ENCODE assay signal across 10 mouse cellular contexts in the genomic region with DNA sequence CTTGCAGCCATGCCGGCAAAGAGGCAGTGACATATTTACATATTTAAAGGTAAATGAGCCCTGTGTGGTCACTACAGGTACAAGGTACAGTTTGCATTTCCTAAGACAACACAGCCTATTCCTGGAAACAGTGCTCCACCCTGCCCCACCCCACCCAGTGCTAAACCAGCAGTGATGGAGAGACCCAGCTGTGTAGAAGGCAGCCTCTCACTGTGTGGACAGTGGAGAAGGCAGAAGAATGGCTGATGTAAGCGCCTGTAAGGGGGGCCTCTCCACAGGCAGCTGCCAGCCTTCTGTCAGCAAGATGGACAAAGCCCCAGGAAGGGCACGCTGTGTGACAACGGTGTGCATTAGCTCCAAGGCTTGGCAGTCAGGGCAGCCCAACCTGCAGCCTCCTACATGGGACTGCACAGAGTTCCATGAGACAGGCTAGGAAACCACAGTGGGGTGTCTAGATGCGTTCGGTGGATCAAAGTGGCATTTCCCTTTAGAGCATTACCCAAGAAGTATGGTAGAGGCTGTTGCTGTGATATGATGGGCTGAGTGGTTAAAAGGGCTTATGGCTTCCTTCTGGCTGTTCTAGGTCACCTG.
DNase-seq lines count a peak whose midpoint lies in the region; ATAC-seq and TF ChIP-seq lines count a peak whose summit lies in the region.
"Had no signal": no experiment of that assay in that cellular context is flagged by ENCODE, and none has a peak within 500 bp of the region (broad histone marks: within the 10 kb centered on the region; RNA-seq: fewer than 3 reads in every experiment).

No protein-coding gene starts in this region.

- peaks cover 13% of the 10 kb centered on the region for H3K4me1 ChIP-seq in forebrain, embryonic 12.5 days
- H3K4me1 ChIP-seq in forebrain, postnatal 0 days (ENCODE audit: insufficient read depth) = 0 out of 2 replicates have a peak, but pooled peaks cover 3% of the 10 kb centered on the region
- no peaks in the 10 kb centered on the region for H3K4me1 ChIP-seq in ES-Bruce4 (ENCODE audit: control insufficient read depth, insufficient read depth, low read length)
- H3K4me1 ChIP-seq in forebrain, embryonic 16.5 days (replicated peaks; ENCODE audit: control insufficient read depth, insufficient read depth, low read length) = 0 out of 2 replicates have a peak, but pooled peaks cover 2% of the 10 kb centered on the region
- H3K4me1 ChIP-seq in midbrain, embryonic 13.5 days (replicated peaks) = peaks cover 14% of the 10 kb centered on the region
- H3K4me1 ChIP-seq in thymus, adult 2 months (replicated peaks; ENCODE audit: control insufficient read depth, insufficient read depth, low read length) = no peaks in the 10 kb centered on the region
- H3K4me1 ChIP-seq: heart, embryonic 13.5 days had no signal

- no peak overlapping the region for H3K4me3 ChIP-seq in forebrain, embryonic 12.5 days (replicated peaks)
- H3K4me3 ChIP-seq in forebrain, postnatal 0 days (ENCODE audit: low read depth, low read length) = no peak overlapping the region
- no peak overlapping the region for H3K4me3 ChIP-seq in ES-Bruce4 (ENCODE audit: low read depth, low read length)
- H3K4me3 ChIP-seq in forebrain, embryonic 16.5 days (replicated peaks; ENCODE audit: low read length) = no peak overlapping the region
- H3K4me3 ChIP-seq in midbrain, embryonic 13.5 days (replicated peaks) = no peak overlapping the region
- H3K4me3 ChIP-seq in thymus, adult 2 months (ENCODE audit: control insufficient read depth, insufficient read depth, low read length) = no peak overlapping the region
- H3K4me3 ChIP-seq: heart, embryonic 13.5 days had no signal

- TF ChIP-seq CTCF in forebrain, postnatal 0 days (IDR thresholded peaks at IDR 0.05; ENCODE audit: low read depth) = no peak
- no peak for TF ChIP-seq CTCF in ES-Bruce4 (IDR thresholded peaks at IDR 0.05; ENCODE audit: low read depth, low read length)
- TF ChIP-seq CTCF in thymus, adult 2 months (IDR thresholded peaks at IDR 0.05; ENCODE audit: borderline replicate concordance, control insufficient read depth, extremely low read depth, insufficient read depth, low read length, poor library complexity) = no peak

- no peak overlapping the region for H3K4me2 ChIP-seq in forebrain, embryonic 12.5 days
- H3K4me2 ChIP-seq in forebrain, postnatal 0 days (ENCODE audit: low read depth) = no peak overlapping the region
- no peak overlapping the region for H3K4me2 ChIP-seq in forebrain, embryonic 16.5 days (ENCODE audit: low read length)
- H3K4me2 ChIP-seq in midbrain, embryonic 13.5 days (replicated peaks) = no peak overlapping the region
- H3K4me2 ChIP-seq: heart, embryonic 13.5 days; lung, embryonic 14.5 days had no signal

- no peaks in the 10 kb centered on the region for H3K9me3 ChIP-seq in forebrain, embryonic 12.5 days
- no peaks in the 10 kb centered on the region for H3K9me3 ChIP-seq in forebrain, postnatal 0 days (ENCODE audit: low read length)
- H3K9me3 ChIP-seq in ES-Bruce4 (replicated peaks; ENCODE audit: control insufficient read depth, insufficient read depth, low read length, poor library complexity, severe bottlenecking) = no peaks in the 10 kb centered on the region
- H3K9me3 ChIP-seq in forebrain, embryonic 16.5 days (ENCODE audit: control insufficient read depth, low read length) = no peaks in the 10 kb centered on the region
- no peaks in the 10 kb centered on the region for H3K9me3 ChIP-seq in midbrain, embryonic 13.5 days
- H3K9me3 ChIP-seq: heart, embryonic 13.5 days had no signal

- WGBS in forebrain, embryonic 12.5 days = 66% methylated on average over 6 of the region's 6 CpGs
- WGBS in forebrain, postnatal 0 days = 52% methylated on average over 6 of the region's 6 CpGs
- WGBS in forebrain, embryonic 16.5 days = 58% methylated on average over 6 of the region's 6 CpGs
- WGBS in midbrain, embryonic 13.5 days = 44% methylated on average over 6 of the region's 6 CpGs
- 79% methylated on average over 6 of the region's 6 CpGs for WGBS in thymus, adult 2 months

- H3K9ac ChIP-seq in forebrain, embryonic 12.5 days = no peak overlapping the region
- H3K9ac ChIP-seq in forebrain, postnatal 0 days = no peak overlapping the region
- no peak overlapping the region for H3K9ac ChIP-seq in ES-Bruce4 (ENCODE audit: low read depth, poor library complexity, severe bottlenecking)
- no peak overlapping the region for H3K9ac ChIP-seq in forebrain, embryonic 16.5 days (replicated peaks; ENCODE audit: low read depth, low read length)
- H3K9ac ChIP-seq in midbrain, embryonic 13.5 days (replicated peaks) = no peak overlapping the region
- H3K9ac ChIP-seq: heart, embryonic 13.5 days; lung, embryonic 14.5 days had no signal

- DNase-seq in forebrain, postnatal 0 days = no peak
- no peak for DNase-seq in frontal cortex, postnatal 14 days (ENCODE audit: low spot score in 2 of 2)
- DNase-seq in kidney, adult 18-20 months = no peak
- no peak for DNase-seq in thymus, adult 2 months

- peak; percentile 20; the same call in 1 of the 2 replicates for ATAC-seq in forebrain, embryonic 12.5 days (ENCODE audit: low FRiP score)
- no peak; the same call in 1 of the 2 replicates for ATAC-seq in forebrain, postnatal 0 days
- peak; percentile 45; the same call in 1 of the 2 replicates for ATAC-seq in forebrain, embryonic 16.5 days
- peak; percentile 77 for ATAC-seq in midbrain, embryonic 13.5 days

- H3K36me3 ChIP-seq in forebrain, embryonic 12.5 days (replicated peaks) = no peaks in the 10 kb centered on the region
- H3K36me3 ChIP-seq in forebrain, postnatal 0 days (ENCODE audit: insufficient read depth) = no peaks in the 10 kb centered on the region
- H3K36me3 ChIP-seq in ES-Bruce4 (ENCODE audit: control insufficient read depth, insufficient read depth, low read length, poor library complexity, severe bottlenecking) = no peaks in the 10 kb centered on the region
- no peaks in the 10 kb centered on the region for H3K36me3 ChIP-seq in forebrain, embryonic 16.5 days (ENCODE audit: control insufficient read depth, insufficient read depth)
- no peaks in the 10 kb centered on the region for H3K36me3 ChIP-seq in midbrain, embryonic 13.5 days
- H3K36me3 ChIP-seq in thymus, adult 2 months (ENCODE audit: control insufficient read depth, insufficient read depth, low read length) = no peaks in the 10 kb centered on the region
- H3K36me3 ChIP-seq: heart, embryonic 13.5 days had no signal

- no peak for TF ChIP-seq POLR2A in ES-Bruce4 (IDR thresholded peaks at IDR 0.05; ENCODE audit: insufficient read depth, low read length)
- TF ChIP-seq POLR2A in thymus, adult 2 months (IDR thresholded peaks at IDR 0.05; ENCODE audit: control insufficient read depth, extremely low read depth, insufficient read depth, low read length, poor library complexity) = no peak

- H3K27me3 ChIP-seq in forebrain, embryonic 12.5 days = 0 out of 2 replicates have a peak, but pooled peaks cover 9% of the 10 kb centered on the region
- H3K27me3 ChIP-seq in forebrain, postnatal 0 days (ENCODE audit: insufficient read depth, low read length) = no peaks in the 10 kb centered on the region
- no peaks in the 10 kb centered on the region for H3K27me3 ChIP-seq in ES-Bruce4 (ENCODE audit: control insufficient read depth, insufficient read depth, low read length, poor library complexity, severe bottlenecking)
- no peaks in the 10 kb centered on the region for H3K27me3 ChIP-seq in forebrain, embryonic 16.5 days (replicated peaks; ENCODE audit: control insufficient read depth, insufficient read depth, low read length)
- no peaks in the 10 kb centered on the region for H3K27me3 ChIP-seq in midbrain, embryonic 13.5 days
- H3K27me3 ChIP-seq in thymus, adult 2 months (ENCODE audit: control insufficient read depth, insufficient read depth, low read length) = no peaks in the 10 kb centered on the region

- TF ChIP-seq EP300 in ES-Bruce4 (IDR thresholded peaks at IDR 0.05; ENCODE audit: insufficient read depth, low read depth, low read length) = peak; percentile 52; the same call in 1 of the 2 replicates

- H3K27ac ChIP-seq in forebrain, embryonic 12.5 days = 0 out of 2 replicates have a peak overlapping the region, but pooled peaks have one; percentile 31
- no peak overlapping the region for H3K27ac ChIP-seq in forebrain, postnatal 0 days (ENCODE audit: low read depth, low read length)
- H3K27ac ChIP-seq in ES-Bruce4 (ENCODE audit: insufficient read depth, low read length) = no peak overlapping the region
- no peak overlapping the region for H3K27ac ChIP-seq in forebrain, embryonic 16.5 days (ENCODE audit: low read length)
- H3K27ac ChIP-seq in midbrain, embryonic 13.5 days = no peak overlapping the region
- H3K27ac ChIP-seq in thymus, adult 2 months (ENCODE audit: control insufficient read depth, insufficient read depth, low read length) = no peak overlapping the region
- H3K27ac ChIP-seq: heart, embryonic 13.5 days had no signal
